In genomic region chr11:107385306-107385705, GRCm38 (mm10) we compare ENCODE assay signal across 9 mouse cellular contexts.
DNase-seq lines count a peak whose midpoint lies in the region; ATAC-seq and TF ChIP-seq lines count a peak whose summit lies in the region.
"Had no signal": no experiment of that assay in that cellular context is flagged by ENCODE, and none has a peak within 500 bp of the region (broad histone marks: within the 10 kb centered on the region; RNA-seq: fewer than 3 reads in every experiment).

No protein-coding gene starts in this region.

- H3K4me3 ChIP-seq in kidney, embryonic 14.5 days (ENCODE audit: low read length), result no peak overlapping the region
- H3K4me3 ChIP-seq in MEL (ENCODE audit: control insufficient read depth in 1 of 2, insufficient read depth in 1 of 2, low read depth in 2 of 2, low read length in 2 of 2), result no peak overlapping the region
- H3K4me3 ChIP-seq in cortical plate, adult 2 months (ENCODE audit: insufficient read depth, low read length), result no peak overlapping the region
- H3K4me3 ChIP-seq: stomach, embryonic 15.5 days had no signal

- H3K9ac ChIP-seq in kidney, embryonic 14.5 days (ENCODE audit: low read depth, low read length), result no peak overlapping the region
- no peak overlapping the region for H3K9ac ChIP-seq in MEL (ENCODE audit: control insufficient read depth, low read depth, low read length, poor library complexity, severe bottlenecking)
- H3K9ac ChIP-seq: stomach, embryonic 15.5 days had no signal

- ATAC-seq in kidney, embryonic 14.5 days (ENCODE audit: low FRiP score, low TSS enrichment), result no peak
- ATAC-seq in frontal cortex, adult (ENCODE audit: low TSS enrichment), result no peak

- H3K4me2 ChIP-seq in kidney, embryonic 14.5 days (replicated peaks; ENCODE audit: low read depth, low read length), result no peak overlapping the region
- H3K4me2 ChIP-seq: stomach, embryonic 15.5 days had no signal

- 73% methylated on average over 4 of the region's 4 CpGs for WGBS in kidney, embryonic 14.5 days

- TF ChIP-seq POLR2A in MEL (IDR thresholded peaks at IDR 0.05; ENCODE audit: control insufficient read depth in 1 of 2, insufficient read depth in 1 of 2, low read depth in 1 of 2, low read length in 2 of 2, poor library complexity in 1 of 2), result no peak
- TF ChIP-seq POLR2A in cortical plate, adult 2 months (IDR thresholded peaks at IDR 0.05; ENCODE audit: extremely low read depth, insufficient read depth, low read length), result no peak

- H3K27me3 ChIP-seq in kidney, embryonic 14.5 days (ENCODE audit: control insufficient read depth, insufficient read depth, low read length), result no peaks in the 10 kb centered on the region
- H3K27me3 ChIP-seq in MEL (ENCODE audit: control insufficient read depth in 1 of 2, insufficient read depth in 2 of 2, low read length in 2 of 2), result no peaks in the 10 kb centered on the region
- H3K27me3 ChIP-seq: stomach, embryonic 15.5 days had no signal

- no peak for TF ChIP-seq EP300 in MEL (IDR thresholded peaks at IDR 0.05; ENCODE audit: low read depth in 1 of 2, low read length in 2 of 2)

- DNase-seq in kidney, adult 9 months, result peak; percentile 72
- DNase-seq in MEL (ENCODE audit: low read depth, low spot score), result peak; percentile 80
- peak; percentile 52 for DNase-seq in lung, postnatal 10 days
- DNase-seq in thymus, postnatal 14 days, result peak; percentile 70
- no peak for DNase-seq in frontal cortex, postnatal 25 days (ENCODE audit: low spot score in 2 of 2)

- H3K27ac ChIP-seq in kidney, embryonic 14.5 days (ENCODE audit: low read depth, low read length), result no peak overlapping the region
- H3K27ac ChIP-seq in MEL (ENCODE audit: control insufficient read depth, low read depth, low read length), result no peak overlapping the region
- no peak overlapping the region for H3K27ac ChIP-seq in cortical plate, adult 2 months (ENCODE audit: insufficient read depth, low read length)
- H3K27ac ChIP-seq: stomach, embryonic 15.5 days had no signal

- H3K4me1 ChIP-seq in kidney, embryonic 14.5 days (ENCODE audit: control insufficient read depth, insufficient read depth, low read length), result no peaks in the 10 kb centered on the region
- no peaks in the 10 kb centered on the region for H3K4me1 ChIP-seq in MEL (ENCODE audit: control insufficient read depth in 1 of 2, insufficient read depth in 2 of 2, low read length in 2 of 2)
- H3K4me1 ChIP-seq in cortical plate, adult 2 months (ENCODE audit: control insufficient read depth, insufficient read depth, low read length), result peaks cover 6% of the 10 kb centered on the region
- H3K4me1 ChIP-seq: stomach, embryonic 15.5 days had no signal

- peak; percentile 71 to 93 (median 87) for TF ChIP-seq CTCF in MEL (IDR thresholded peaks at IDR 0.05 in 2 of 3, conservative IDR thresholded peaks at IDR 0.05 in 1 of 3; ENCODE audit: control insufficient read depth in 1 of 3, insufficient read depth in 1 of 3, low read depth in 2 of 3, low read length in 3 of 3, poor library complexity in 1 of 3, severe bottlenecking in 1 of 3)
- peak; percentile 33; the same call in 1 of the 2 replicates for TF ChIP-seq CTCF in cortical plate, adult 2 months (IDR thresholded peaks at IDR 0.05; ENCODE audit: extremely low read depth, insufficient read depth, low read length)

- no peaks in the 10 kb centered on the region for H3K36me3 ChIP-seq in kidney, embryonic 14.5 days (ENCODE audit: control insufficient read depth, insufficient read depth, low read length)
- no peaks in the 10 kb centered on the region for H3K36me3 ChIP-seq in MEL (ENCODE audit: control insufficient read depth in 1 of 2, insufficient read depth in 2 of 2, low read length in 2 of 2)
- H3K36me3 ChIP-seq: stomach, embryonic 15.5 days had no signal

- TF ChIP-seq RAD21 in MEL (IDR thresholded peaks at IDR 0.05; ENCODE audit: low read depth, low read length), result peak; percentile 85

- no peaks in the 10 kb centered on the region for H3K9me3 ChIP-seq in kidney, embryonic 14.5 days (ENCODE audit: control insufficient read depth, low read length)
- no peaks in the 10 kb centered on the region for H3K9me3 ChIP-seq in MEL (replicated peaks; ENCODE audit: insufficient read depth, low read length)
- H3K9me3 ChIP-seq: stomach, embryonic 15.5 days had no signal

- H3K79me2 ChIP-seq in MEL (ENCODE audit: control insufficient read depth, insufficient read depth, low read length, poor library complexity), result peaks cover 3% of the 10 kb centered on the region

TF ChIP-seq in MEL, 35 proteins besides CTCF, POLR2A, EP300 and RAD21:
- TF ChIP-seq TAL1 (IDR thresholded peaks at IDR 0.05; ENCODE audit: low read length) (no peak), NRF1 (IDR thresholded peaks at IDR 0.05; ENCODE audit: insufficient read depth, low read depth, low read length, poor library complexity, severe bottlenecking) (no peak), MXI1 (IDR thresholded peaks at IDR 0.05; ENCODE audit: low read depth, low read length) (peak; percentile 64), HCFC1 (IDR thresholded peaks at IDR 0.05; ENCODE audit: low read depth, low read length) (no peak), ZNF384 (IDR thresholded peaks at IDR 0.05; ENCODE audit: low read depth, low read length) (no peak), ELF1 (IDR thresholded peaks at IDR 0.05; ENCODE audit: low read depth, low read length) (no peak), BHLHE40 (IDR thresholded peaks at IDR 0.05; ENCODE audit: borderline replicate concordance, low read depth, low read length) (no peak), CHD2 (IDR thresholded peaks at IDR 0.05; ENCODE audit: low read length) (no peak), MYC (IDR thresholded peaks at IDR 0.05; ENCODE audit: low read depth, low read length) (peak; percentile 70; the same call in 1 of the 2 replicates), MEF2A (IDR thresholded peaks at IDR 0.05; ENCODE audit: extremely low read depth, insufficient replicate concordance, low read depth, low read length, poor library complexity, severe bottlenecking) (no peak), ZKSCAN1 (IDR thresholded peaks at IDR 0.05; ENCODE audit: low read depth, low read length) (no peak), MAX (IDR thresholded peaks at IDR 0.05; ENCODE audit: low read length) (no peak), UBTF (IDR thresholded peaks at IDR 0.05; ENCODE audit: borderline replicate concordance, insufficient read depth, low read depth, low read length) (no peak), POLR2AphosphoS5 (IDR thresholded peaks at IDR 0.05; ENCODE audit: borderline replicate concordance, low read depth, low read length) (no peak), SIN3A (IDR thresholded peaks at IDR 0.05; ENCODE audit: low read length) (peak; percentile 48; the same call in 1 of the 2 replicates), SMC3 (IDR thresholded peaks at IDR 0.05; ENCODE audit: low read depth, low read length) (peak; percentile 94), ZC3H11A (IDR thresholded peaks at IDR 0.05; ENCODE audit: low read depth, low read length) (peak; percentile 96), MAZ (IDR thresholded peaks at IDR 0.05; ENCODE audit: low read depth, low read length) (no peak), E2F4 (IDR thresholded peaks at IDR 0.05; ENCODE audit: borderline replicate concordance, low read depth, low read length) (no peak)
TF ChIP-seq in MEL: peak in this region for 5.

Comparison
In these comparisons a context has a peak if more than half of its experiments do, and no peak if none do; other contexts are left out.
1. DNase-seq: peak in kidney, adult 9 months (single experiment), MEL (single experiment), lung, postnatal 10 days (single experiment) and thymus, postnatal 14 days (single experiment); none in frontal cortex, postnatal 25 days (0 of 2).